Mouse (Mus musculus) right cerebral cortex, postnatal 10 days (tissue): ENCODE results near the gene Snrnp27.

ENCODE experiments used
- DNase-seq, 2 experiments: peaks; one replicate each; pipeline ENCODE4 v3.0.0; 2021; ENCODE audit warnings: low spot score in 2 of 2

Snrnp27 gene

GRCm38 (mm10) chr6:86683872-86684654 is at the start of gene Snrnp27:
Gene Snrnp27, minus strand, starts transcription at chr6:86684522.
- peak; percentile 90 to 94 for DNase-seq

GRCm38 (mm10) chr6:86733183-86733876 is 49.0 kb upstream of the Snrnp27 start, which contains the start of gene Gmcl1:
Gene Gmcl1, minus strand, starts transcription at chr6:86733383.
- peak; percentile 95 to 96 for DNase-seq

GRCm38 (mm10) chr6:86732276-86733173 is 48.2 kb upstream of the Snrnp27 start:
- DNase-seq, result peak; percentile 63 to 70

GRCm38 (mm10) chr6:86728711-86729110 is 44.4 kb upstream of the Snrnp27 start:
- DNase-seq, result no peak

- DNase-seq, result no peak
Measured at GRCm38 (mm10) chr6:86721977-86722376, 37.7 kb upstream of the Snrnp27 start.

- no peak for DNase-seq
Measured at GRCm38 (mm10) chr6:86708072-86708774, 23.9 kb upstream of the Snrnp27 start.

- no peak for DNase-seq
Measured at GRCm38 (mm10) chr6:86702577-86702976, 18.3 kb upstream of the Snrnp27 start.

- no peak for DNase-seq
Measured at GRCm38 (mm10) chr6:86697903-86698302, 13.6 kb upstream of the Snrnp27 start.

GRCm38 (mm10) chr6:86696213-86696612 is 11.9 kb upstream of the Snrnp27 start:
- no peak for DNase-seq

GRCm38 (mm10) chr6:86694465-86694864 is 10.1 kb upstream of the Snrnp27 start:
- DNase-seq, result peak in 1 of 2 experiments; percentile 33

- DNase-seq, result no peak
Measured at GRCm38 (mm10) chr6:86689671-86690070, 5.3 kb upstream of the Snrnp27 start.

- no peak for DNase-seq
Measured at GRCm38 (mm10) chr6:86686971-86687370, 2.6 kb upstream of the Snrnp27 start.

GRCm38 (mm10) chr6:86684655-86685011 is 311 bp upstream of the Snrnp27 start:
- DNase-seq, result no peak

- no peak for DNase-seq
Measured at GRCm38 (mm10) chr6:86681289-86681688, 3.0 kb downstream of the Snrnp27 start.

- no peak for DNase-seq
Measured at GRCm38 (mm10) chr6:86678341-86678740, 6.0 kb downstream of the Snrnp27 start.

GRCm38 (mm10) chr6:86670873-86671272 is 13.4 kb downstream of the Snrnp27 start:
- peak; percentile 74 to 80 for DNase-seq

GRCm38 (mm10) chr6:86669240-86669727 is 15.0 kb downstream of the Snrnp27 start:
- peak; percentile 100 for DNase-seq

GRCm38 (mm10) chr6:86668580-86669239 is 15.6 kb downstream of the Snrnp27 start, which contains the start of gene Mxd1:
Gene Mxd1, minus strand, starts transcription at chr6:86669161.
- DNase-seq, result peak; percentile 47 to 57

GRCm38 (mm10) chr6:86667061-86667460 is 17.3 kb downstream of the Snrnp27 start:
- no peak for DNase-seq

- DNase-seq, result no peak
Measured at GRCm38 (mm10) chr6:86665560-86666307, 18.6 kb downstream of the Snrnp27 start.
